Mouse (Mus musculus) ES-Bruce4 (cell line): ENCODE data around the gene Tnfrsf8.

Experiments
- CTCF ChIP-seq: IDR thresholded peaks from one replicate; pipeline ENCODE4 v1.8.1; 2011; ENCODE audit warnings: low read depth, low read length
- POLR2A ChIP-seq: IDR thresholded peaks from one replicate; pipeline ENCODE4 v1.8.1; 2011; ENCODE audit warnings: low read length; ENCODE audit not compliant: insufficient read depth

DNA sequence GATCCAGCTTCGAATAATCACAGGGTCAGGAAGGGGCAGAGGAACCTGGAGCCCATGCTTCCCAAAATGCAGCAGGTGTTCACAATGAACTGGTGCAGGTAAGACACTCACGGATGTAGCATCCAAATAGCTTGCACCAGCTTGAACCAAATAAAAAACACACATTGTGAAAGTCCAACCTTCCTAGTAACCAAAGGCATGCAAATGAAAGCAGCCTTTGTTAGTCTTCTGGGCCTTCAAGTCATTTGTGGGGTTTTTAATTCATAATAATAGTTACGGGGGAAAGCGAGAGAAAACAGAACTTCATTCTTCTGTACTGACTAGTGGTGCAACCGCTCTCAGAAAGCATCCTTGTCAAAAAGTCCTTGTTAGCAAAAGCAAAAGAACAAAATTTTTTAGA lies 1.7 kb upstream of the Tnfrsf8 start:
- no peak for TF ChIP-seq CTCF
- TF ChIP-seq POLR2A = no peak
